Mouse (Mus musculus): Measurements from ENCODE around the gene Rab20. TPM values are rescaled to one million over a fixed set of nuclear protein-coding genes. Genes with fewer than 3 reads are reported as not detected.

The Rab20 gene
- 17.1 and 17.8 TPM in 2 replicates for polyA plus RNA-seq (2012; rRNA removed)

GRCm38 (mm10) chr8:11477811-11478761 lies at the start of gene Rab20:
Gene Rab20, minus strand, starts transcription at chr8:11478710.
- Histone ChIP-seq H3K27ac (ENCODE audit: insufficient read depth, low read length) (peak within 1 kb of the TSS; percentile 49), H3K4me1 (ENCODE audit: control insufficient read depth, insufficient read depth, insufficient read length) (peaks cover 2% of the 10 kb centered on the region; the same call in 1 of the 2 replicates), H3K4me3 (ENCODE audit: extremely low read depth, insufficient read depth, insufficient read length) (peak within 1 kb of the TSS; percentile 68), H3K36me3 (ENCODE audit: control insufficient read depth, insufficient read depth, low read length) (no peaks in the 10 kb centered on the region), H3K27me3 (ENCODE audit: control insufficient read depth, insufficient read depth, low read length) (peaks cover 2% of the 10 kb centered on the region)
- TF ChIP-seq CTCF (IDR thresholded peaks at IDR 0.05; ENCODE audit: extremely low read depth, insufficient read depth, insufficient read length, insufficient replicate concordance) (no peak), POLR2A (IDR thresholded peaks at IDR 0.05; ENCODE audit: low read depth, low read length) (no peak)
- under 1% methylated on average over 69 of the region's 69 CpGs for WGBS
- DNase-seq (ENCODE audit: low read depth in 1 of 2, low spot score in 2 of 2) = peak in 1 of 2 experiments; percentile 63

GRCm38 (mm10) chr8:11523331-11523730 lies 44.8 kb upstream of the Rab20 start:
- TF ChIP-seq CTCF (IDR thresholded peaks at IDR 0.05; ENCODE audit: extremely low read depth, insufficient read depth, insufficient read length, insufficient replicate concordance) = no peak
- no peak for TF ChIP-seq POLR2A (IDR thresholded peaks at IDR 0.05; ENCODE audit: low read depth, low read length)
- 83% methylated on average over 3 of the region's 3 CpGs for WGBS

GRCm38 (mm10) chr8:11518676-11519075 lies 40.2 kb upstream of the Rab20 start:
- Histone ChIP-seq H3K4me1 (ENCODE audit: control insufficient read depth, insufficient read depth, insufficient read length) (no peaks in the 10 kb centered on the region), H3K4me3 (ENCODE audit: extremely low read depth, insufficient read depth, insufficient read length) (no peak overlapping the region), H3K27ac (ENCODE audit: insufficient read depth, low read length) (no peak overlapping the region), H3K36me3 (ENCODE audit: control insufficient read depth, insufficient read depth, low read length) (peaks cover 23% of the 10 kb centered on the region), H3K27me3 (ENCODE audit: control insufficient read depth, insufficient read depth, low read length) (no peaks in the 10 kb centered on the region)
- DNase-seq (ENCODE audit: low read depth in 1 of 2, low spot score in 2 of 2) = no peak
- 79% methylated on average over 11 of the region's 11 CpGs for WGBS
- TF ChIP-seq POLR2A (IDR thresholded peaks at IDR 0.05; ENCODE audit: low read depth, low read length) (no peak), CTCF (IDR thresholded peaks at IDR 0.05; ENCODE audit: extremely low read depth, insufficient read depth, insufficient read length, insufficient replicate concordance) (no peak)

More at GRCm38 (mm10) chr8:11523331-11523730, 44.8 kb upstream of the Rab20 start:
- Histone ChIP-seq H3K4me1 (ENCODE audit: control insufficient read depth, insufficient read depth, insufficient read length) (peaks cover 2% of the 10 kb centered on the region; the same call in 1 of the 2 replicates), H3K36me3 (ENCODE audit: control insufficient read depth, insufficient read depth, low read length) (peaks cover 19% of the 10 kb centered on the region), H3K27me3 (ENCODE audit: control insufficient read depth, insufficient read depth, low read length) (no peaks in the 10 kb centered on the region), H3K27ac (ENCODE audit: insufficient read depth, low read length) (no peak overlapping the region), H3K4me3 (ENCODE audit: extremely low read depth, insufficient read depth, insufficient read length) (no peak overlapping the region)
- DNase-seq (ENCODE audit: low read depth in 1 of 2, low spot score in 2 of 2) = no peak

GRCm38 (mm10) chr8:11518056-11518396 lies 39.5 kb upstream of the Rab20 start:
- 89% methylated on average over 6 of the region's 6 CpGs for WGBS
- DNase-seq (ENCODE audit: low read depth in 1 of 2, low spot score in 2 of 2) = no peak
- TF ChIP-seq POLR2A (IDR thresholded peaks at IDR 0.05; ENCODE audit: low read depth, low read length) = no peak
- no peak for TF ChIP-seq CTCF (IDR thresholded peaks at IDR 0.05; ENCODE audit: extremely low read depth, insufficient read depth, insufficient read length, insufficient replicate concordance)
- Histone ChIP-seq H3K27ac (ENCODE audit: insufficient read depth, low read length) (no peak overlapping the region), H3K36me3 (ENCODE audit: control insufficient read depth, insufficient read depth, low read length) (peaks cover 29% of the 10 kb centered on the region), H3K4me1 (ENCODE audit: control insufficient read depth, insufficient read depth, insufficient read length) (no peaks in the 10 kb centered on the region), H3K4me3 (ENCODE audit: extremely low read depth, insufficient read depth, insufficient read length) (no peak overlapping the region), H3K27me3 (ENCODE audit: control insufficient read depth, insufficient read depth, low read length) (no peaks in the 10 kb centered on the region)

- TF ChIP-seq POLR2A (IDR thresholded peaks at IDR 0.05; ENCODE audit: low read depth, low read length) (no peak), CTCF (IDR thresholded peaks at IDR 0.05; ENCODE audit: extremely low read depth, insufficient read depth, insufficient read length, insufficient replicate concordance) (no peak)
- no peak overlapping the region for H3K4me3 ChIP-seq (ENCODE audit: extremely low read depth, insufficient read depth, insufficient read length)
- H3K36me3 ChIP-seq (ENCODE audit: control insufficient read depth, insufficient read depth, low read length) = peaks cover 32% of the 10 kb centered on the region
- 86% methylated on average over 16 of the region's 16 CpGs for WGBS
- DNase-seq (ENCODE audit: low read depth in 1 of 2, low spot score in 2 of 2) = no peak
- H3K27ac ChIP-seq (ENCODE audit: insufficient read depth, low read length) = no peak overlapping the region
- H3K27me3 ChIP-seq (ENCODE audit: control insufficient read depth, insufficient read depth, low read length) = no peaks in the 10 kb centered on the region
- no peaks in the 10 kb centered on the region for H3K4me1 ChIP-seq (ENCODE audit: control insufficient read depth, insufficient read depth, insufficient read length)
These were observed 39.0 kb upstream of the Rab20 start for GRCm38 (mm10) chr8:11517366-11518055.

- Histone ChIP-seq H3K4me3 (ENCODE audit: extremely low read depth, insufficient read depth, insufficient read length) (no peak overlapping the region), H3K27me3 (ENCODE audit: control insufficient read depth, insufficient read depth, low read length) (no peaks in the 10 kb centered on the region), H3K4me1 (ENCODE audit: control insufficient read depth, insufficient read depth, insufficient read length) (no peaks in the 10 kb centered on the region), H3K27ac (ENCODE audit: insufficient read depth, low read length) (no peak overlapping the region), H3K36me3 (ENCODE audit: control insufficient read depth, insufficient read depth, low read length) (peaks cover 34% of the 10 kb centered on the region)
- WGBS = 94% methylated on average over 9 of the region's 9 CpGs
- no peak for TF ChIP-seq POLR2A (IDR thresholded peaks at IDR 0.05; ENCODE audit: low read depth, low read length)
- no peak for TF ChIP-seq CTCF (IDR thresholded peaks at IDR 0.05; ENCODE audit: extremely low read depth, insufficient read depth, insufficient read length, insufficient replicate concordance)
- no peak for DNase-seq (ENCODE audit: low read depth in 1 of 2, low spot score in 2 of 2)
These were observed 37.8 kb upstream of the Rab20 start for GRCm38 (mm10) chr8:11516292-11516691.

Data from spleen, adult 2 months (tissue).